Mouse (Mus musculus): ENCODE measurements around the gene Prkn. TPM values are rescaled to one million over a fixed set of nuclear protein-coding genes. Genes with fewer than 3 reads are reported as not detected.

Prkn gene
- polyA plus RNA-seq, 1 experiment from 2014 or later = 1.5 TPM

- no peaks in the 10 kb centered on the region for H3K36me3 ChIP-seq (ENCODE audit: control insufficient read depth, insufficient read depth, low read length)
- 89% methylated on average over 9 of the region's 9 CpGs for WGBS
Observed at GRCm38 (mm10) chr17:12094827-12095590, 1254.8 kb downstream of the Prkn start.

GRCm38 (mm10) chr17:12099415-12099814, 1259.2 kb downstream of the Prkn start:
- H3K27me3 ChIP-seq (ENCODE audit: control insufficient read depth, insufficient read depth, low read length) = no peaks in the 10 kb centered on the region
- H3K9ac ChIP-seq (ENCODE audit: low read length) = no peak overlapping the region
- no peak overlapping the region for H3K4me3 ChIP-seq (ENCODE audit: low read depth, low read length)
- DNase-seq (ENCODE audit: low spot score) (no peak), ATAC-seq (replicated peaks; ENCODE audit: low FRiP score) (no peak)
- H3K4me1 ChIP-seq (replicated peaks; ENCODE audit: control insufficient read depth, insufficient read depth, low read length) = no peaks in the 10 kb centered on the region
- no peak overlapping the region for H3K27ac ChIP-seq (ENCODE audit: low read depth, low read length)
- no peaks in the 10 kb centered on the region for H3K36me3 ChIP-seq (ENCODE audit: control insufficient read depth, insufficient read depth, low read length)
- no peak overlapping the region for H3K4me2 ChIP-seq (ENCODE audit: low read depth, low read length, severe bottlenecking)
- no peaks in the 10 kb centered on the region for H3K9me3 ChIP-seq (ENCODE audit: control insufficient read depth, low read length)

More at GRCm38 (mm10) chr17:12094827-12095590, 1254.8 kb downstream of the Prkn start:
- H3K4me1 ChIP-seq (replicated peaks; ENCODE audit: control insufficient read depth, insufficient read depth, low read length) = no peaks in the 10 kb centered on the region
- H3K4me3 ChIP-seq (ENCODE audit: low read depth, low read length) = no peak overlapping the region
- no peak overlapping the region for H3K27ac ChIP-seq (ENCODE audit: low read depth, low read length)
- no peaks in the 10 kb centered on the region for H3K27me3 ChIP-seq (ENCODE audit: control insufficient read depth, insufficient read depth, low read length)
- ATAC-seq (replicated peaks; ENCODE audit: low FRiP score) = no peak
- no peak overlapping the region for H3K4me2 ChIP-seq (ENCODE audit: low read depth, low read length, severe bottlenecking)
- no peak for DNase-seq (ENCODE audit: low spot score)
- H3K9me3 ChIP-seq (ENCODE audit: control insufficient read depth, low read length) = no peaks in the 10 kb centered on the region
- H3K9ac ChIP-seq (ENCODE audit: low read length) = no peak overlapping the region

GRCm38 (mm10) chr17:12102326-12102725, 1262.1 kb downstream of the Prkn start:
- Histone ChIP-seq H3K27me3 (ENCODE audit: control insufficient read depth, insufficient read depth, low read length) (no peaks in the 10 kb centered on the region), H3K4me1 (replicated peaks; ENCODE audit: control insufficient read depth, insufficient read depth, low read length) (no peaks in the 10 kb centered on the region), H3K9me3 (ENCODE audit: control insufficient read depth, low read length) (no peaks in the 10 kb centered on the region), H3K9ac (ENCODE audit: low read length) (no peak overlapping the region), H3K36me3 (ENCODE audit: control insufficient read depth, insufficient read depth, low read length) (no peaks in the 10 kb centered on the region), H3K4me2 (ENCODE audit: low read depth, low read length, severe bottlenecking) (no peak overlapping the region), H3K27ac (ENCODE audit: low read depth, low read length) (no peak overlapping the region), H3K4me3 (ENCODE audit: low read depth, low read length) (no peak overlapping the region)
- 93% methylated on average over 10 of the region's 10 CpGs for WGBS
- no peak for ATAC-seq (replicated peaks; ENCODE audit: low FRiP score)
- no peak for DNase-seq (ENCODE audit: low spot score)

- H3K9me3 ChIP-seq (ENCODE audit: control insufficient read depth, low read length) = no peaks in the 10 kb centered on the region
- no peak overlapping the region for H3K4me2 ChIP-seq (ENCODE audit: low read depth, low read length, severe bottlenecking)
- no peak overlapping the region for H3K4me3 ChIP-seq (ENCODE audit: low read depth, low read length)
- ATAC-seq (replicated peaks; ENCODE audit: low FRiP score) = no peak
- WGBS = 78% methylated on average over 6 of the region's 6 CpGs
- H3K27me3 ChIP-seq (ENCODE audit: control insufficient read depth, insufficient read depth, low read length) = no peaks in the 10 kb centered on the region
- H3K9ac ChIP-seq (ENCODE audit: low read length) = no peak overlapping the region
- H3K4me1 ChIP-seq (replicated peaks; ENCODE audit: control insufficient read depth, insufficient read depth, low read length) = no peaks in the 10 kb centered on the region
- no peak for DNase-seq (ENCODE audit: low spot score)
- H3K27ac ChIP-seq (ENCODE audit: low read depth, low read length) = no peak overlapping the region
- H3K36me3 ChIP-seq (ENCODE audit: control insufficient read depth, insufficient read depth, low read length) = no peaks in the 10 kb centered on the region
Observed at GRCm38 (mm10) chr17:12103781-12104180, 1263.6 kb downstream of the Prkn start.

GRCm38 (mm10) chr17:12104245-12104644, 1264.1 kb downstream of the Prkn start:
- no peaks in the 10 kb centered on the region for H3K36me3 ChIP-seq (ENCODE audit: control insufficient read depth, insufficient read depth, low read length)
- ATAC-seq (replicated peaks; ENCODE audit: low FRiP score) = no peak
- 92% methylated on average over 7 of the region's 7 CpGs for WGBS
- H3K4me2 ChIP-seq (ENCODE audit: low read depth, low read length, severe bottlenecking) = no peak overlapping the region
- no peaks in the 10 kb centered on the region for H3K27me3 ChIP-seq (ENCODE audit: control insufficient read depth, insufficient read depth, low read length)
- H3K9ac ChIP-seq (ENCODE audit: low read length) = no peak overlapping the region
- no peak for DNase-seq (ENCODE audit: low spot score)
- no peak overlapping the region for H3K4me3 ChIP-seq (ENCODE audit: low read depth, low read length)
- no peaks in the 10 kb centered on the region for H3K9me3 ChIP-seq (ENCODE audit: control insufficient read depth, low read length)
- H3K27ac ChIP-seq (ENCODE audit: low read depth, low read length) = no peak overlapping the region
- no peaks in the 10 kb centered on the region for H3K4me1 ChIP-seq (replicated peaks; ENCODE audit: control insufficient read depth, insufficient read depth, low read length)

GRCm38 (mm10) chr17:12104690-12105089, 1264.5 kb downstream of the Prkn start:
- no peak overlapping the region for H3K27ac ChIP-seq (ENCODE audit: low read depth, low read length)
- DNase-seq (ENCODE audit: low spot score) = no peak
- no peaks in the 10 kb centered on the region for H3K36me3 ChIP-seq (ENCODE audit: control insufficient read depth, insufficient read depth, low read length)
- H3K4me1 ChIP-seq (replicated peaks; ENCODE audit: control insufficient read depth, insufficient read depth, low read length) = no peaks in the 10 kb centered on the region
- no peak for ATAC-seq (replicated peaks; ENCODE audit: low FRiP score)
- H3K9ac ChIP-seq (ENCODE audit: low read length) = no peak overlapping the region
- H3K27me3 ChIP-seq (ENCODE audit: control insufficient read depth, insufficient read depth, low read length) = no peaks in the 10 kb centered on the region
- WGBS = 88% methylated on average over 6 of the region's 6 CpGs
- H3K4me3 ChIP-seq (ENCODE audit: low read depth, low read length) = no peak overlapping the region
- no peak overlapping the region for H3K4me2 ChIP-seq (ENCODE audit: low read depth, low read length, severe bottlenecking)
- H3K9me3 ChIP-seq (ENCODE audit: control insufficient read depth, low read length) = no peaks in the 10 kb centered on the region

GRCm38 (mm10) chr17:12106255-12106654, 1266.1 kb downstream of the Prkn start:
- H3K9me3 ChIP-seq (ENCODE audit: control insufficient read depth, low read length) = no peaks in the 10 kb centered on the region
- WGBS = 61% methylated on average over 4 of the region's 4 CpGs
- H3K4me2 ChIP-seq (ENCODE audit: low read depth, low read length, severe bottlenecking) = no peak overlapping the region
- no peaks in the 10 kb centered on the region for H3K4me1 ChIP-seq (replicated peaks; ENCODE audit: control insufficient read depth, insufficient read depth, low read length)
- H3K27me3 ChIP-seq (ENCODE audit: control insufficient read depth, insufficient read depth, low read length) = no peaks in the 10 kb centered on the region
- H3K4me3 ChIP-seq (ENCODE audit: low read depth, low read length) = no peak overlapping the region
- ATAC-seq (replicated peaks; ENCODE audit: low FRiP score) (no peak), DNase-seq (ENCODE audit: low spot score) (no peak)
- no peak overlapping the region for H3K27ac ChIP-seq (ENCODE audit: low read depth, low read length)
- H3K36me3 ChIP-seq (ENCODE audit: control insufficient read depth, insufficient read depth, low read length) = no peaks in the 10 kb centered on the region
- no peak overlapping the region for H3K9ac ChIP-seq (ENCODE audit: low read length)

Other genes starting within 250 kb of the Prkn start
- 4.6 and 4.7 TPM in 2 replicates for gene Pacrg, start 73 bp upstream of the Prkn start, polyA plus RNA-seq (2014; fragmentation: Nextera tagmentation; extraction: Ambion mirVana)